Mouse (Mus musculus) ES-Bruce4 (cell line): ENCODE results near the gene Iars2.

Source experiments
- CTCF ChIP-seq: IDR thresholded peaks from one replicate; pipeline ENCODE4 v1.8.1; 2011; ENCODE audit warnings: low read depth, low read length
- EP300 ChIP-seq: IDR thresholded peaks from 2 replicates; pipeline ENCODE4 v1.6.1; 2011; ENCODE audit warnings: low read depth, low read length; ENCODE audit not compliant: insufficient read depth
- POLR2A ChIP-seq: IDR thresholded peaks from one replicate; pipeline ENCODE4 v1.8.1; 2011; ENCODE audit warnings: low read length; ENCODE audit not compliant: insufficient read depth

- TF ChIP-seq CTCF (no peak), POLR2A (no peak), EP300 (no peak)
Observed at GRCm38 (mm10) chr1:185314546-185314945, 14.7 kb downstream of the Iars2 start.
